Mouse (Mus musculus) adrenal gland, postnatal 25 days (tissue): ENCODE results near the gene Tas1r3. TPM values are rescaled to one million over a fixed set of nuclear protein-coding genes. Genes with fewer than 3 reads are reported as not detected.

Experiments used
- DNase-seq: peaks from one replicate; pipeline ENCODE4 v3.0.0; 2021; ENCODE audit warnings: mixed read lengths
- long read RNA-seq: library from polyadenylated mRNA; stranded (forward); transcript quantifications from one replicate; pipeline ENCODE4 v2.0.0, GENCODE M21; 2021
- total RNA-seq: library from RNA; stranded (reverse); gene quantifications from 2 replicates; pipeline ENCODE4 v1.2.3, GENCODE M21; 2021

Tas1r3 gene
- 0.52 and 0.55 TPM in 2 replicates for total RNA-seq
- long read RNA-seq: 0 reads

DNA sequence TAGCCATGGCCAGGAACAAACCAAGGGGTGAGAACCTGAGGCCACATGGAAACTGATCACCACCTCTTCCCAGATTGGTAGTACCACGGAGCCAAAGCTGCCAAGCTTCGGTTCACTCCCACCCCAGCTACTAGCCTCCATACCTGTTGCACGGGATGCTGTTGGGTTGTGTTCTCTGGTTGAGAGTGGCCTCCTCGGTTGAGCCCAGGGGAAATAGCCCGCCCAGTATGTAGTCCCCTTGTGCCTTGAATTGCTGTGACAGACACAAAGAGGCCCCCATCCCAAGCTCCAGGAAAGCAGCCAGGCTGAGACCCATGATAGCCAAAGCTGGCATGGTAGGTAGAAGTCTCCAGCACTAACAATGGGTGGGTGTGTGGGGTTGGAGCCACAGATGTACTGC, at the start of gene Tas1r3:
Gene Tas1r3, minus strand, starts transcription at position 362 of the 400 bp plus-strand sequence.
- DNase-seq: no peak

DNA sequence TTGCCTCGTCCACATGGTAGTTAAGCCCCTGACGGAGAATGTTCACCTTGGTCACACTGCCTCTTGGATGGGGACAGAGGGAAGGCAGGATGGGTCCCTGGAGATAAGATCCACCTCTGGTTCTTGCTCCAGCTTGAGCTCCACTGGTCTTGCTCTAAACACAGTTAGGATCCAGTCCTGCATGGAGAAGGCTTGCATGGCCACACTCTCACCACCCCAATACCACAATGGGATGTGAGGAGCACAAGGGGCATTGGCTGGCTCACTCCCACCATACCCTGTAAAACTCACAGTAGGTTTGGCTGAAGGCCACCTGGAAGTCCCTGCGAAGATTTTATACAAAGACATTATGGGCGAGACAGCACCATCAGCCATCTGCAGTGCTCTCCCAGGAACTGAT, 45.6 kb upstream of the Tas1r3 start:
- no peak for DNase-seq

DNA sequence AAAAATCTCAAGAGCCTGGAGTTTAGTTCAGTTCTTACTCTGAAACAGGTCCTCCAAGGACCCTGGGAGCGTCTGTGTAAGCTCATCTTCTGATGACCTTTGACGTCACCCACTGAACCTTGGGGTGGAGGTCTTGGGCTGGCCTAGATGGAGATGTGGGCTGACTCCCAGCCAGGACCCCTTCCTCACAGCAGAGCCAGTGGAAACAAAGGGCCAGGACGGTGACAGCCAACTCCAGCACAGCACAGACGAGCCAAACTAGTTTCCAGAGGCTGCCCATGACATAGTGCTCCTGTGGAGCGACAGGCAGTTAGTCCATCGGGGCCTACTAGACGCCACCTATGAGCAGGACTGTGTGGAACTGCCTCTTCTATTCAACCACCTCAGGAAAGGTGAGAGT, 45.1 kb upstream of the Tas1r3 start:
- DNase-seq: no peak

GRCm38 (mm10) chr4:155907003-155907402, 43.8 kb upstream of the Tas1r3 start:
- DNase-seq: no peak

GRCm38 (mm10) chr4:155906125-155906524, 43.0 kb upstream of the Tas1r3 start:
- no peak for DNase-seq

DNA sequence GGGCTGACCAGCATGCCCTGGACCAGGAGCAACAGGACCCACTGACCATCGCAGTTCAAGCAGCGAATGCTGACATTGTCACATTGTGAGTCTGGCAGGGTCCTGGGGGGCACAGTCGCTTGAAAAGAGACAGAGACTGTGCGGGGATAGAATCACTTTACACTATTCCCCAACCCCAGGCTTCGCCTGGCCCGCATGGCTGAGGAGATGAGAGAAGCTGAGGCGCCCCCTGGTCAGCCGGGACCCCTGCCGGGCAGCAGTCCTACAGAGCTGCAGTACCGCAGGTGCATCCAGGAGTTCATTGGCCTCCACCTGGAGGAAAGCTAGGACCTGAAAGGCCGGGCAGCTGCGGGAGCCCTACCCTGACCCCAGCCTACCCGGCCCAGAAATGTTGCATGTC, 42.5 kb upstream of the Tas1r3 start:
- no peak for DNase-seq

DNA sequence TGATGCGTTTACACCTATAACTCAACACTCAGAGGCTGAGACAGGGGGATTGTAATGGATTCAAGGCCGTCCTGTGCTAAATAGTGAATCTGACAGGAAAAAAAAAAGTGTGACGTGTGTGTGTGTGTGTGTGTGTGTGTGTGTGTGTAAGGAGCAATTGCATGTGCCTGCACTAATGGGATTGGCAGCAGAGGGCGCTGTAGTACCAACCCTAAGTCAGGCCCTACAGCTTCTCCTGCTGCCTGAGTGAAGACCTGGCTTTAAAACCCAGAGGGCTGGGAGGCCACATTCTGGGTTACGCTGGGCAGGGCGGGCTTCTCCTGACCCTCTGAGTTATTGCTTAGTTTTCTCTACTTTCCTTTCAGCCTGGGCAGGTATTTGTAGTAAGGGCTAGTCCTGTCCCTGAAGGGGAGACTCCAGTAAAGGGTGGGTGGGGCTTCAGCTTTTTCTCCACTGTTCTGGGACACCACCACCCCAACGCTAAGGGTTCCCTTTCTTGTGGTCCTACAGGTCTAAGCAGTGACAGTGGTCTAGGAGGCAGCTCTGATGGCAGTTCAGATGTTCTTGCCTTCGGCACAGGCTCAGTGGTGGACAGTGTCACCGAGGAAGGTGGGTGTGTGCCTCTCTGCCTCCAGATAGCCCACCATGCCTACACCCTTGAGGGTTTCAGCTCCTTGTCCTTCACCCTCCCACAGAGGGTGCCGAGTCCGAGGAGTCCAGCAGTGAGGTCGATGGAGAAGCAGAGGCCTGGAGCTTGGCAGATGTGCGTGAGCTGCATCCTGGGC, 41.3 kb upstream of the Tas1r3 start:
- no peak for DNase-seq

GRCm38 (mm10) chr4:155903246-155903645, 40.1 kb upstream of the Tas1r3 start:
- DNase-seq: no peak

DNA sequence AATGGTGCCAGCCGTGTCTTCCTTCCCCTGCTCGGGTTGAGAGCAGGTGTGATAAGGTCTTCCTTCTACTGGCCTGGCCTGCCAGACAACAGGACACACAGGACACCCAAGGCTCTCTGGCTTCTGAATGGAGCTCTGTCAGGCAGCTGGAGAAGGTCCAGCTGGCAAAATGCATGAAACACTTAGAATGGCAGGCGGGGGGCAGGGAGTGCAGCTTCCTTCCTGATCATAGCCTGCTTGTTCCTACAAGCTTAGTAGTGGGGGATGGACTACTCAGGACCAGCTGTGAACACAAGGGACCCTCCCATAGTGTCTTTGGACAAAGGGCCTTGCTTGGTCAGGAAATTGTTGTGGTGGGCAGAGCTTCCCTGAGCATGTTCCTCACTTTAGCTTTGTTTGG, 38.0 kb upstream of the Tas1r3 start:
- DNase-seq: no peak

- no peak for DNase-seq
Observed at GRCm38 (mm10) chr4:155899355-155899754, 36.2 kb upstream of the Tas1r3 start.

GRCm38 (mm10) chr4:155898318-155898717, 35.2 kb upstream of the Tas1r3 start:
- DNase-seq: no peak

GRCm38 (mm10) chr4:155896461-155896860, 33.3 kb upstream of the Tas1r3 start:
- no peak for DNase-seq

GRCm38 (mm10) chr4:155895826-155896225, 32.7 kb upstream of the Tas1r3 start:
- no peak for DNase-seq

- DNase-seq: peak; percentile 44
Observed at GRCm38 (mm10) chr4:155895216-155895615, 32.1 kb upstream of the Tas1r3 start.

DNA sequence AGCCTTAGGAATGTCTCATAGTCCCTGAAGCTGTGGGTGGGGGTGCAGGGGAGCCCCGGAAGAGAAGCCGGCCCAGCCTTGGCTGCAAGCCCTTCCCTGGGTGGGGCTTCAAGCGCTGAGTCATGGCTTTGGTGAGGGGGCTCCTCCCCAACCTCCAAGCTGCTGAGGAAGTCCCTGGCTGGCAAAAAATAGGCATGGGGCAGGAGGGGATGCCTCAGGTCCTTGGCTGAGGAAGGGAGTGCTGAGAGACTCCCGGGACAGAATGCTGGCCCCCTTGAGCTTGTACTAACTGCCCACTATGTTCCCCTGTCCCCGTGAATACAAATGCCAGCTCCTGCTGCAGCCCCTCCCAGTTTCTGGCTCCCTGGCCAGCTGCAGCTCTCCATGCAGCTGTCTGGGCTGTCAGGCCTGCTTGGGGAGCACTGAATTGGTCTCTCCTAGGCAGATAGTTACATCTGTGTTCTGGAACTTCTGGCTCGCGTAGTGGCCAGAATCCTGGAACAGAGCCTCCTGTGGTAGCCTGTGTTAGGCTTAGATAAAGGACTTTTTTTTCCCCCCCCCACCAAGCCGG, 31.2 kb upstream of the Tas1r3 start:
- DNase-seq: peak; percentile 73

DNA sequence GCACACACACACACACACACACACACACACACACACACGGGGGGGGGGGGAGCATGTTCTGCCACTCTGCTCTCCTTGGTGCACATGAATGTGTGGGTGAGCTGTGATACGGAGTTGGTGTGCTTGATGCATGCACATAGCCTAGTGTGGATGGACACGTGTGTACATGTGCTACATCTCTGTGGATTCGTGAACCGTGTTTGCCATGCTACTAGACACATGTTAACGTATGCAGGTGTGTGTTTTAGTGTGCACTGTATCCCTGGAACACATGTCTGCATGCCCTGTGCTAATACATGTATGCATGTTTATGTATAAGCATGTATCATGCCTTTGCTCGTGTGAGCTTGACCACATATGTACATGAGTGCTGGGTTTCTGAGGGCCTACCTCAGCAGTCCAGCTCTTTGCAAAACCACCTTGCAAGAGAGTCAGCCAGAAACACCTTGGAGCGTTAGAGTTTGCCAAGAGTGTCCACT, 30.1 kb upstream of the Tas1r3 start:
- no peak for DNase-seq

DNA sequence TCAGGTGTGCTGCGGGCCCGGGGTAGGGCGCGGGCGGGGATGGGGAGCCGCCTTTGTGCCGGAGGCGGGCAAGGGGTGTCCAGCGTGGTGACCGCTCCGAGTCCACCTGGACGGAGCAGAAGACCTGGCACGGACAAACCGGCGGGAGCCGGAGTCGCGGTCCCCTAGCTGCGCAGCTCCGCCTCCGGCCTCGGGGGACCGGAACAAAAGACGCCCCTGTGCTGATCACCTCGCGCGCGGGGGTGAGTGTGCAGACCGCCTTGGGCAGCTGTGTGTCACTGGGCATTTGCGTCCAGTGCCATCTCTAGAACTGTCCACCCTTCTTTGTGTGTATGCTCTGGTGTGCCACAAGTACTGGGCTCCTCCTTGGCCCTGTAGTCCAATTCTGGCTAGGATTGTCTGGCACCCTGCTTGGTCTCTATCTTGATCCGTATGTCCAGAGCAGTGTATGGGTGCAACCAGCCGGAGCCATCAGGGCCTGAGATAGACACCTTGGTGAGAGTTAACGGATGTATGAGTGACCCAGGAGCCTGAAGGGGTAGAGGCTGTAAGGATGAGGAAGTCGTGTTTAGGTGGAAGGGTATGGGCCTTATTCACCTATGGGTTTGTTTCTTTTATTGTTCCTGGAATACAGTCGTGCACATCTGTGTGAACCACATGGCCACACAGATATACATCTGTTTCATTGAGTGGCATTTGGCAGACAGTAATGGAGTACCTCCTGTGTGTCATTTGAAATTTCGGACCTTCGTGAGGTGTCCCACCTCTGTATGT, 29.5 kb upstream of the Tas1r3 start:
- peak; percentile 52 for DNase-seq

DNA sequence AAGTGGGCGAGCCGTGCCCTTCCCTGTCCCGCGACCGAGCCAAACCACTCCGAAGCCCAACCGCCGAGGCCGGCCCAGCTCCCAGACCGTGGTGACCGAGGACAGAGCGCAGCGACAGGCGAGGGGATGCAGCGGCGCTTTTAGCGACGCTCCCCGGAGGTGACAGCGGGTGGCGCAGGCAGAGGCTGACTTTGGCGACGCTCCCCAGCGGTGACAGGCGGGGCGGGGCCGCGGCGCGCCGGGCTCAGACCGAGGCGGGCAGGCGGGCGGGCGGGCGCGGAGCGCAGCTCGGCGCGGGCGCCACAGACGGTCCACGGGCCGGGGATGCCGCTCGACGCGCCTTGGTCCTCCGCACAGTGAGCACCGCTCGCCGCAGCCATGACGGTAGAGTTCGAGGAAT, 28.9 kb upstream of the Tas1r3 start:
- peak; percentile 90 for DNase-seq

DNA sequence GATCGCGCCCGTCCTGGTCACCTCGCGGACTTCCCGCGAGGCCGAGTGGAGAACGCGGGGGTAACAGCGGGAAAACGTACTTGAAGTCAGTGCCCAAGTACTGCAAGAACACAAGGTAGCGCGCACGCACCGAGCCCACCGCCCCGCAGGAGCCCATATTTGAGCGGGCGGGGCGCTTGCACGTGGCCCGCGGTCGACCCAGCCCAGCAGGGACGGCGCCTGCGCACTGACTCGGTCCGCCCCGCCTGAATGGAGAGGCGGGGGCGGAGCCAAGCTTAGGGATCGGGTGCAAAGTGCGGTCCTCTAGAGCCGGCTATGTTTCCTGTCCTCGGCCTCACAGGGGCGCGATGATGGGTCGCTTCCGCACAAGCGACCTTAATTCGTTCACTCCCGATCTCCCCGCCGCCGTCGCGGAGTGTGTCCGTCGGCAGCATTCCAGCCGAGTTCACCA, 28.4 kb upstream of the Tas1r3 start, which contains the start of the genes Pusl1 and Acap3:
Gene Pusl1, minus strand, starts transcription at position 231 of the 451 bp plus-strand sequence.
Gene Acap3, plus strand, starts transcription at position 272 of the 451 bp plus-strand sequence.
- peak; percentile 98 for DNase-seq

- no peak for DNase-seq
Observed at GRCm38 (mm10) chr4:155891011-155891471, 27.9 kb upstream of the Tas1r3 start.

- no peak for DNase-seq
Observed at GRCm38 (mm10) chr4:155889316-155889715, 26.2 kb upstream of the Tas1r3 start.

DNA sequence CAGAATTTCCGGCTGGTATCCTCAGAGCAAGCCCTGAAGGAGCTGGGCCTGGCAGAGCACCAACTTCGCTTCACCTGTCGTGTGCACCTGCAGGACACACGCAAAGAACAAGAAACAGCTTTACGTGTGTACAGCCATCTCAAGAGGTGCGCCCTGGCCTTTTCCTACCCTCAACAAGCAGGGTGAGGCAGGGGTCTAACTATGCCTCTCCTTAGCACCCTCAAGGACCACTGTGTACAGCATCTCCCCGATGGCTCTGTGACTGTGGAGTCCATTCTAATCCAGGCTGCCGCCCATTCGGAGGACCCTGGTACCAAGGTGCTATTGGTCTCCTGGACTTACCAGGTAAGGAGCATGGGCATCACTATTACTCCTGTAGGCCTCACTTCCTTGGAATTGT, 25.0 kb upstream of the Tas1r3 start:
- DNase-seq: no peak

DNA sequence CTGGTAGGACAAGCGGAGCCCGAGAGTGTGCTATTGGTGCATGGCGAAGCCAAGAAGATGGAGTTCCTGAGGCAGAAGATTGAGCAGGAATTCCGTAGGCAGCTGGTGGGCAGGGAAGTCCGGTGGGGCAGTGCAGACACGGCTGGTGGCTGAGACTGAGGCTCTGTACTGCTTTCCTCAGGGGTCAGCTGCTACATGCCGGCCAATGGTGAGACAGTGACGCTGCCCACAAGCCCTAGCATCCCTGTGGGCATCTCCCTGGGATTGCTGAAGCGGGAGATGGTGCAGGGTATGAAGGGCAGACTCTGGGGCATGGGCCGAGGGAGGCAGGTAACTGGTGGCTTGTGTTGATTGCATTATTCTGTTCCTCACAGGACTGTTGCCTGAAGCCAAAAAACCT, 24.5 kb upstream of the Tas1r3 start:
- DNase-seq: no peak
